In genomic region chr1:138856101-138856950, GRCm38 (mm10) we compare ENCODE assay signal across 8 mouse cellular contexts. TPM values are rescaled to one million over a fixed set of nuclear protein-coding genes. Genes with fewer than 3 reads are reported as not detected.
DNase-seq lines count a peak whose midpoint lies in the region; ATAC-seq and TF ChIP-seq lines count a peak whose summit lies in the region.
"Not testable (repeated sequence)": the region's sequence is repeated elsewhere in the genome, so short reads cannot be mapped to it uniquely, and the experiment has no call there.

Gene 2310009B15Rik (minus strand): TSS chr1:138856852.

- ATAC-seq in embryonic facial prominence, embryonic 14.5 days (ENCODE audit: low read depth), result peak; percentile 99
- peak; percentile 98 for ATAC-seq in limb, embryonic 14.5 days (ENCODE audit: low FRiP score, low read depth)
- peak; percentile 98 for ATAC-seq in midbrain, postnatal 0 days (ENCODE audit: low FRiP score)

- H3K36me3 ChIP-seq in embryonic facial prominence, embryonic 14.5 days (ENCODE audit: control insufficient read depth, insufficient read depth, low read length); limb, embryonic 14.5 days (ENCODE audit: control insufficient read depth, insufficient read depth, low read length); midbrain, postnatal 0 days (ENCODE audit: insufficient read depth, low read length): not testable (repeated sequence)

- not testable (repeated sequence) for H3K9me3 ChIP-seq in embryonic facial prominence, embryonic 14.5 days (ENCODE audit: control insufficient read depth, low read length); limb, embryonic 14.5 days (ENCODE audit: control insufficient read depth, low read length); midbrain, postnatal 0 days (ENCODE audit: low read length)

- not testable (repeated sequence) for H3K27me3 ChIP-seq in embryonic facial prominence, embryonic 14.5 days (replicated peaks; ENCODE audit: control insufficient read depth, insufficient read depth, low read length); limb, embryonic 14.5 days (ENCODE audit: control insufficient read depth, insufficient read depth, low read length); midbrain, postnatal 0 days (ENCODE audit: insufficient read depth, low read length)

- H3K4me3 ChIP-seq in embryonic facial prominence, embryonic 14.5 days (ENCODE audit: low read depth, low read length), result peak within 1 kb of the TSS; percentile 46
- peak within 1 kb of the TSS; percentile 42 for H3K4me3 ChIP-seq in limb, embryonic 14.5 days (replicated peaks; ENCODE audit: low read length)
- H3K4me3 ChIP-seq in midbrain, postnatal 0 days (ENCODE audit: low read depth, low read length), result peak within 1 kb of the TSS; percentile 45

- 0% methylated on average over 14 of the region's 79 CpGs for WGBS in embryonic facial prominence, embryonic 14.5 days
- WGBS in limb, embryonic 14.5 days, result under 1% methylated on average over 30 of the region's 79 CpGs
- under 1% methylated on average over 39 of the region's 79 CpGs for WGBS in midbrain, postnatal 0 days

- H3K27ac ChIP-seq in embryonic facial prominence, embryonic 14.5 days (replicated peaks; ENCODE audit: low read depth, low read length), result peak within 1 kb of the TSS; percentile 81
- H3K27ac ChIP-seq in limb, embryonic 14.5 days (replicated peaks; ENCODE audit: low read depth, low read length), result peak within 1 kb of the TSS; percentile 82
- H3K27ac ChIP-seq in midbrain, postnatal 0 days (ENCODE audit: low read depth, low read length), result peak within 1 kb of the TSS; percentile 73

- H3K4me2 ChIP-seq in embryonic facial prominence, embryonic 14.5 days (ENCODE audit: low read depth, low read length), result peak within 1 kb of the TSS; percentile 28
- H3K4me2 ChIP-seq in limb, embryonic 14.5 days (replicated peaks; ENCODE audit: low read depth, low read length, severe bottlenecking), result peak within 1 kb of the TSS; percentile 19; the same call in 1 of the 2 replicates
- H3K4me2 ChIP-seq in midbrain, postnatal 0 days (ENCODE audit: low read depth, low read length, poor library complexity, severe bottlenecking), result peak within 1 kb of the TSS; percentile 45

- peak; percentile 71; the same call in 1 of the 2 replicates for TF ChIP-seq POLR2A in limb, embryonic 14.5 days (IDR thresholded peaks at IDR 0.05; ENCODE audit: borderline replicate concordance, extremely low read depth, insufficient read depth, insufficient read length)

- DNase-seq in 3134 (ENCODE audit: extremely low read depth, insufficient read length, low spot score), result peak; percentile 88
- DNase-seq in adrenal gland, postnatal 36 days, result peak; percentile 87 to 92
- peak; percentile 86 for DNase-seq in embryonic facial prominence, embryonic 14.5 days (ENCODE audit: low spot score)
- peak; percentile 76 for DNase-seq in heart, adult 8-10 months (ENCODE audit: low spot score)
- DNase-seq in kidney, adult 9 months, result peak; percentile 80
- DNase-seq in limb, embryonic 14.5 days (ENCODE audit: low spot score), result peak; percentile 72
- DNase-seq in midbrain, postnatal 0 days (ENCODE audit: low spot score), result peak; percentile 78
- DNase-seq in spleen, postnatal 10 days (ENCODE audit: low spot score in 2 of 2), result peak; percentile 79 to 88

- peak within 1 kb of the TSS; percentile 60 for H3K9ac ChIP-seq in embryonic facial prominence, embryonic 14.5 days (ENCODE audit: low read depth, low read length)
- H3K9ac ChIP-seq in limb, embryonic 14.5 days (ENCODE audit: low read depth, low read length, severe bottlenecking), result peak within 1 kb of the TSS; percentile 63
- H3K9ac ChIP-seq in midbrain, postnatal 0 days (replicated peaks; ENCODE audit: low read length, poor library complexity, severe bottlenecking), result peak within 1 kb of the TSS; percentile 50; the same call in 1 of the 2 replicates

- not testable (repeated sequence) for H3K4me1 ChIP-seq in embryonic facial prominence, embryonic 14.5 days (ENCODE audit: control insufficient read depth, insufficient read depth, low read length); midbrain, postnatal 0 days (ENCODE audit: insufficient read depth, low read length)
- peaks cover 14% of the 10 kb centered on the region for H3K4me1 ChIP-seq in limb, embryonic 14.5 days (ENCODE audit: control insufficient read depth, insufficient read depth, low read length)

- not testable (repeated sequence) for TF ChIP-seq CTCF in midbrain, postnatal 0 days (IDR thresholded peaks at IDR 0.05)

RNA-seq across cellular contexts. Expression of gene 2310009B15Rik, which starts in this region (rescaled TPM):
- 10 to 100 TPM; 19.3 to 20.7 TPM for total RNA-seq in adrenal gland, postnatal 36 days (2021)
- polyA plus RNA-seq in embryonic facial prominence, embryonic 14.5 days (2014; fragmentation: Nextera tagmentation; extraction: Ambion mirVana), result 34.7 and 36.6 TPM in 2 replicates
- total RNA-seq in heart, adult 8-10 months (2022), result 10 to 100 TPM in 3 of 4 experiments, 1 to 10 TPM in 1; 9.6 to 12.8 (median 10.9) TPM
- polyA plus RNA-seq in limb, embryonic 14.5 days (2012; rRNA removed), result 47.9 and 59.0 TPM in 2 replicates
- 48.1 and 50.4 TPM in 2 replicates for polyA plus RNA-seq in limb, embryonic 14.5 days (2014; fragmentation: Nextera tagmentation; extraction: Ambion mirVana)
- total RNA-seq in midbrain, postnatal 0 days (2014; rRNA removed), result 35.6 and 68.9 TPM in 2 replicates
- polyA plus RNA-seq in midbrain, postnatal 0 days (2015; fragmentation: Nextera tagmentation; extraction: Ambion mirVana), result 49.7 and 50.9 TPM in 2 replicates

Comparison
In these comparisons a context has a peak if more than half of its experiments do, and no peak if none do; other contexts are left out.
1. Peak in every context shown above with its lines: DNase-seq, ATAC-seq, H3K4me3 ChIP-seq and H3K27ac ChIP-seq.